Mouse (Mus musculus) adrenal gland, postnatal 14 days (tissue): Measurements from ENCODE around the gene Poldip3. TPM values are rescaled to one million over a fixed set of nuclear protein-coding genes. Genes with fewer than 3 reads are reported as not detected.

ENCODE experiments used
- DNase-seq: peaks from one replicate; pipeline ENCODE4 v3.0.0; 2021; ENCODE audit warnings: mixed read lengths
- total RNA-seq: library from RNA; stranded (reverse); gene quantifications from 2 replicates; pipeline ENCODE4 v1.2.3, GENCODE M21; 2021

The Poldip3 gene
- total RNA-seq, 1 experiment from 2014 or later, result 87.6 TPM

GRCm38 (mm10) chr15:83165526-83166315 is 16.5 kb upstream of the Poldip3 start:
- no peak for DNase-seq

- DNase-seq, result peak; percentile 62
These were observed 15.8 kb upstream of the Poldip3 start for GRCm38 (mm10) chr15:83164971-83165471.

GRCm38 (mm10) chr15:83162818-83163485 is 13.8 kb upstream of the Poldip3 start:
- no peak for DNase-seq

DNA sequence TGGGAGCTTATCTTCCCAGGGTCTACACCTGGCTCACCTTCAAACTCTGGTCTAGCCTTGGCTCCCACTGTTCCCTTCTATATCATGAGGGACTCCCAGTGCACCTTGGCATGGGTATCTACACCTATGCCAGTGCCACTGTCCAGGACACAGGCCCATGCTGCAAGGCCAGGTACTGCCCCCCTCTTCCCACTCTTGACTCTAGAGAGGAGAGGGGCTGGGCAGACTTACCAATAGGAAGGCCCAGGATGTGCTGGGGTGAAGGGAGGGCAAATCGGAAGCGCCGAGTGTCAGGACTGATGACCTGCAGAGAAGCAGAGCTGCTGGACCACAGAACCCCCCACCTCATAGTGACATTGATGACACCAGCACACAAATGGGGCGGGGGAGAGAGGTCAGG is 12.8 kb upstream of the Poldip3 start:
- no peak for DNase-seq

- DNase-seq, result no peak
These were observed 12.0 kb upstream of the Poldip3 start for GRCm38 (mm10) chr15:83161062-83161748.

GRCm38 (mm10) chr15:83160561-83160960 is 11.4 kb upstream of the Poldip3 start:
- DNase-seq, result no peak

GRCm38 (mm10) chr15:83159823-83160222 is 10.6 kb upstream of the Poldip3 start:
- no peak for DNase-seq

GRCm38 (mm10) chr15:83158587-83159160 is 9.5 kb upstream of the Poldip3 start:
- peak; percentile 73 for DNase-seq

- no peak for DNase-seq
These were observed 8.5 kb upstream of the Poldip3 start for GRCm38 (mm10) chr15:83157667-83158064.

GRCm38 (mm10) chr15:83156929-83157666 is 7.9 kb upstream of the Poldip3 start:
- DNase-seq, result peak; percentile 82

GRCm38 (mm10) chr15:83155672-83156419 is 6.7 kb upstream of the Poldip3 start:
- DNase-seq, result peak; percentile 66

DNA sequence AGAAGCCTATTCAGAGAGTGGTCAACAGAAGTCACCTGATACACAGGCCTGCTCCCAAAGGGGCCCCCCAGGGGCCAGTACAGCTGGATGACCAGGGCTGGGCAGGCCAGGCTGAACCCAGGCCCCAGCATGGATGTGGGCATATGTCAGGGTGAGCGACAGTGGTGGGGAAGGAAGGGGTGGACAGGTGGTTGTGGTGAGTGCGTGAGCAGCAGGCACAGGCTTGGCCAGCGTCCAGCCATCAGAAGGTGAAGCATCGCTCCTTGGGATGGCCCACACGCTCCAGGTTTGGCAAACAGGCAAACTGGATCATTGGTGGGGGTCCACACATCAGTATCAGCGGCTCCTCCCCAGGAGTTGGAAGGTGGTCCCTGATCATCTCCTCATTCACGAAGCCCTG is 5.1 kb upstream of the Poldip3 start:
- no peak for DNase-seq

- DNase-seq, result no peak
These were observed 1.5 kb upstream of the Poldip3 start for GRCm38 (mm10) chr15:83150694-83151093.

- no peak for DNase-seq
These were observed 874 bp upstream of the Poldip3 start for GRCm38 (mm10) chr15:83150073-83150442.

DNA sequence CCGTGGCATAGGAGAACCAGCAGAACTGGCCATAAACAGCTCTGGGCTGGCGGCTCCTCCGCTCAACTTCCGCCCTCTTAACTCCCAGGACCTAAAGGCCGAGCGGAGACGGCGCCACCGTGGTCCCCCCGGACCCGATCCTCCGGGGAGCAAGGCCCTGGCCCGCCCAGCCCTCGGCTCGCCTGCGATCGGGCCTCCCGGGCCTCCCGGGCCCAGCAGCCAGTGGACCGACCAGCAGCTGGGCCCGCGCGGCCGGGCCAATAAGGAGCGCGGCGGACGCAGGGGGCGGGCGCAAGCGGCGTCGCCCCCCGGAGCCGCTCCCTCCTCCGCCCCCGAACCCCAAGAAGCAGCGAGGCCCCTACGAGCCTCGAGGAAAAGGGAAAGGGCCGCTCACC is 386 bp downstream of the Poldip3 start:
- DNase-seq, result peak; percentile 88

GRCm38 (mm10) chr15:83148395-83148794 is 789 bp downstream of the Poldip3 start:
- peak; percentile 58 for DNase-seq

- no peak for DNase-seq
These were observed 3.6 kb downstream of the Poldip3 start for GRCm38 (mm10) chr15:83145541-83145940.

DNA sequence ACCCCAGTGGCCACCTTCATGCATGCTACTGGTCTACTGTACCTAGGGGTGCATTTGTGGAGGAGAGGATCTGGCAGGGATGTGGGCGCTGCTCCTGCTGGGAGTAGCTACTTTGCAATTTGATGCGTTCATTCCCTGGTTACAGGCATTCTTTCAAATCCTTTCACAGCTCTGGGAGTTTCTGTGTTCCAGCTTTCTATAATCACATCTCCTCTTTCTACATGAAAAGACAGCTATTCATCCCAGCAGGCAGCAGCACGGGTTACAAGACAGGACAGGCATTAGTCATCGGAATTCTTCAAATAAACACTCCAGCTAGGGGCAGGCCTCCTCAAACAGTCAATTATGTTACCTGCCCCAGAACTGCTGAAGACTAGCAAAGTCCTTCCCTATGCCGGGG is 6.3 kb downstream of the Poldip3 start:
- no peak for DNase-seq

- DNase-seq, result no peak
These were observed 13.5 kb downstream of the Poldip3 start for GRCm38 (mm10) chr15:83135654-83136053.

GRCm38 (mm10) chr15:83134671-83135070 is 14.5 kb downstream of the Poldip3 start:
- peak; percentile 34 for DNase-seq
